Mouse (Mus musculus) G1E (cell line): ENCODE measurements around the gene Cacng7.

Experiments used
- CTCF ChIP-seq: IDR thresholded peaks from 2 replicates; pipeline ENCODE4 v1.5.1; 2012; ENCODE audit warnings: low read depth, low read length, inconsistent platforms, mixed read lengths
- GATA1 ChIP-seq: IDR thresholded peaks from 2 replicates; pipeline ENCODE4 v1.6.1; 2012; ENCODE audit warnings: borderline replicate concordance, low read length, inconsistent platforms, mixed read lengths
- POLR2AphosphoS5 ChIP-seq: IDR thresholded peaks from 2 replicates; pipeline ENCODE4 v1.6.1; 2012; ENCODE audit warnings: low read depth, low read length, inconsistent platforms; ENCODE audit not compliant: insufficient replicate concordance
- TAL1 ChIP-seq: conservative IDR thresholded peaks from 2 replicates; pipeline ENCODE4 v1.6.1; 2012; ENCODE audit warnings: low read depth, low read length, inconsistent platforms, mixed read lengths

DNA sequence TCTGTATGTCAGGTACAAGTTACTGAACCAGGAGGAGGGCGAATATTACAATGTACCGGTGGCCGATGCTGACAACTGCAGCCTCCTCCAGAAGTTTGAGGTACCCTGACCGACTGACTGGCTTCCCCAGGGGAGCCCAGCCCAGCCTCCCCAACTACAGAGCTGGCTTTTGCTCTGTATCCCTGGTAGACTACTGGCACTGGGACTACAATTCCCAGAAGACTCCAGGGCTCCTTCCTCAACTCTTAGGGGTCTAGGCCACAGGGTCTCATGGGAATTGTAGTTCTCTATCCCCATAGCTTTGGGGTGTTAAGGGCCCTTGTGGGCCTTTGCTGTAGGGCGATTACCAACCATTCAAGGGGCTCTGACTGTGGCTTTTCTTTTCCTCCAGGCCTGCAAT lies 18.6 kb upstream of the Cacng7 start:
- TF ChIP-seq CTCF, result no peak
- TF ChIP-seq TAL1, result no peak
- no peak for TF ChIP-seq GATA1
- TF ChIP-seq POLR2AphosphoS5, result no peak
